Mouse (Mus musculus) ovary, postnatal 36 days (tissue): Measurements from ENCODE around the gene Gdf1.

Experiments used
- DNase-seq: peaks from one replicate; pipeline ENCODE4 v3.0.0; 2022; ENCODE audit warnings: low spot score, mixed read lengths

Gdf1 gene

DNA sequence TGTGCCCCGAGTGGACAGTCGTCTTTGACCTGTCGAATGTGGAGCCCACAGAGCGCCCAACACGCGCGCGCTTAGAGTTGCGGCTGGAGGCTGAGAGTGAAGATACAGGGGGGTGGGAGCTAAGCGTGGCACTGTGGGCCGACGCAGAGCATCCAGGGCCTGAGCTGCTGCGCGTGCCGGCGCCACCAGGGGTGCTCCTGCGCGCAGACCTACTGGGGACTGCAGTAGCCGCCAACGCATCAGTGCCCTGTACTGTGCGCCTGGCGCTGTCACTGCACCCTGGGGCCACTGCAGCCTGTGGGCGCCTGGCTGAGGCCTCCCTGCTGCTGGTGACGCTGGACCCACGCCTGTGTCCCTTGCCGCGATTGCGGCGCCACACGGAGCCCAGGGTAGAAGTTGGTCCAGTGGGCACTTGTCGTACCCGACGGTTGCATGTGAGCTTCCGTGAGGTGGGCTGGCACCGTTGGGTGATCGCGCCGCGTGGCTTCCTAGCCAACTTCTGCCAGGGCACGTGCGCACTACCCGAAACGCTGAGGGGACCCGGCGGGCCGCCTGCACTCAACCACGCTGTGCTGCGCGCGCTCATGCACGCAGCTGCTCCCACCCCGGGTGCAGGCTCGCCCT lies 1.2 kb downstream of the Gdf1 start:
- DNase-seq = peak; percentile 42

DNA sequence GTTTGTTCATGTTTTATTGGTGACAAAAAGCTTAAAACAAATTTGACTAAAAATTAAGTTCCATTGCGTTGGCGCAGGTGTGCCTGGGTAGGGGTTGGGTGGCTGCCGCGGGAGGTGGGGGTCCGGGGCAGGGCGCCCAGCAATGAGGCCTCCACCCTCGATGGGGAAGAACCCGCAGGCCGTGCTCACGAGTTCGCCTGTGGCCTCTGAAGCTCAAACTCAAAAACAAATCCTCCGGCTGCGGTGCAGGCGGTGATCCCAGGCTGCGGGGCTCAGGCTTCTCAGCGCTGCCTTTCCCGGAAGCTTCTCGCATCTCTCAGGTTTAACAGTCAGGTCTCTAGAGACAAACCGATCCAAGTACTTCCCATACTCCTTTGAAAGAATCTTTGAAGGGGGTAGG lies 1.9 kb downstream of the Gdf1 start:
- DNase-seq = no peak

DNA sequence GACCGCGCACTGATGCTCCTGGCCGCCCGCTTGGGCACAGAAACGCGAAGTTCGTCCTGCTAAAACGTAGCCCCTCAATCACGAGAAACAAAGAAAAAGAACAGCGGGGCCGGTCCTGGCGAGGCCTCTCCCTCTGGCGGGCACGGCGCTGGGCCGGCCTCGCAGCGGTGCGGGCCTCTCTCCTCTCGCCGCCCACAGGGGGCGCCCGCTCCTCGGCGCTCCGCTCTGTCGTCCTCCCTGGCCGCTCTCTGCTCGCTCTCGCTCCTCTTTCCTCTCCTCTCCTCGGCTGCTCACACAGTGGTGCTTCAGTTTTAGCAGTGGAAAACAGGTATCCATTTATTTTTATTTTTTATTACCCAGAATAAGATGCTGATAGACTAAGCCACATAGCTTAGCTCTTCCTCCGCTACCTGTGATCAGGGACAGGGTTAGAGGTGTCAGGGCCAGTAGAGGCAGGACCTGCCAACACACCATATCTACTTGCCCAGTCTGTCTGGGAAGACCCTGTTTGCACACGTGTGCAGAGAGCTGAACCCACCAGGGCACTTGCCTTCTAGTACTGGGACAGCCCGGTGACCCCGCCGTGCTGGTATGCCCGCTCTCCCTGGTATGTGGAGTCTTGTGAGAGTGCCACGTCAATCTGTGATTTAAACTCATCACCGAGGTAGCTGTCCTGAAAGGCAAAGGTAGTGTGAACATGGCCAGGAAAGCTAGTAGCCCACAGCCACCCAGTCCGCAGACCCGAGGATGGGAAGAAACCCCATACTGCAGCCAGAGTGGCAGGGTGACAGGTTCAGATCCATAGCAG lies 2.7 kb downstream of the Gdf1 start:
- DNase-seq = peak; percentile 74

DNA sequence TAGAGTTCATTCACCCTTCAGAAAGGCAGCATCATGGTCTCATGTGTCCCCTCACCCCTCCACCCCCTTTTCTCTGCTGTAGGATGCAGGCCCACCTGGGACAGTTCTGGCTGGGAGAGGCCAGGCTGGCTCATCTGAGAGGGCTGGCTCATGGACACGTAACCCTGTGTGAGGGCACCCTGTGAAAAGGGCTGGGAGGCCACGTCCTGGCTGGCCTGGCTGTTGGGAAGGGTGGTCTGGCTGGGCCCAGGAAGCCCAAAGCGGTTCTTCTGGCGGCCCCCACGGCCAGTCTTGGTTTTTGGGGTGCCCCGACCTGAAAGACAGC lies 3.2 kb downstream of the Gdf1 start:
- no peak for DNase-seq

DNA sequence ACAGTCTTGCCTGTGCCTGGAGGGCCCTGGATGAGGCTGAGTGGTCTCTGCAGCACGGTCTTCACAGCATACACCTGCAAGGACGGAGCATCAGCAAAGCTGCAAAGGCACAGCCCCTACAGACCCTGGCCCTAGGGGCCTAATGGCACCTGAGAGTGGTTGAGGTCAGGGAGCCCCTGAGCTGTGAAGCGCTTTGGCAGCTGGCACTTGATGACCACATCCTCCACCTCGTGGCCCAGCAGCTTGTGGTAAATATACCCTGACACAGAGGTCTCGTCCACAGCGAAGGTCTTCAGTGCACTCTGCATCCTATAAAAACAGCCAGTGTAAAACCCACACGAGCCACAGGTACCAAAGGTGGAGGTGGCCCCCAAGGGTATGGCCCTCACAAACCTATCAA lies 9.3 kb downstream of the Gdf1 start:
- no peak for DNase-seq

DNA sequence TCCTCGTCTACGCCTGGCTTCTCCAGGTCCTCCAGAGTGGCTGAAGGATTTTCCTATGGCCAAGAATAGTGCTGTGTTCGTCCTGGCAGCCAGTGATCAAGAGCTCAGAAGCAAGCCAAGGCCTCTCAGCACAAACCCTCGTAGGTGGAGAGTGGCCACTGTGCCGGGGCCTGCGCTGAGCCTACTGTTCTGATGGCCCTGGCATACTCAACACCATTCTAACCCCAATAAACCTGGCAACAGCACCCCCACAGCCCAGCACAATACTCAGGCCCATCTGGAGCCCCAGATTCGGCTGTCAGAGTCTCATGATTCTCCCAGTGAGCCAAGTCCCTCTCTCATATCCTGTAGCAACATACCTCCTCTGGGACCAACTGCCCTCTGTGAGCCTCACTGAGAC lies 11.0 kb downstream of the Gdf1 start:
- DNase-seq = no peak

DNA sequence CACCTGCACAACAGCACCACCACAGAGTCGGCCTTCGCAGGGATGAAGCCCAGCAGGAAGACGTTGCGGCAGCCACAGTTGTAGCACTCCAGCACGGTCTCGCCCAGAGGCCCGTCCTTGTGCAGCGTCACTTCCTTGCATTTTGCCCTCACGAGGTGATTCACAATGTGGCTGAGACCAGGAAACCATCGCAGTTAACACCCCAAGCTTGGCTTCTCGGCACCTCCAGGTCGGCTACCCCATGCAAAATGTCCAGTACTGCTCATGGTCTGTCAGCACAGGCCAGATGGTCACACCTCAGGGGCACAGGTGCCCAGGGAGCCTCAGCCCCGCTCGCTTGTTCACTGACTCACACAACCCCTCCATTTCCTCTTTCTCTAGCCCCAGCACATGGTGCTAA lies 12.4 kb downstream of the Gdf1 start:
- no peak for DNase-seq

DNA sequence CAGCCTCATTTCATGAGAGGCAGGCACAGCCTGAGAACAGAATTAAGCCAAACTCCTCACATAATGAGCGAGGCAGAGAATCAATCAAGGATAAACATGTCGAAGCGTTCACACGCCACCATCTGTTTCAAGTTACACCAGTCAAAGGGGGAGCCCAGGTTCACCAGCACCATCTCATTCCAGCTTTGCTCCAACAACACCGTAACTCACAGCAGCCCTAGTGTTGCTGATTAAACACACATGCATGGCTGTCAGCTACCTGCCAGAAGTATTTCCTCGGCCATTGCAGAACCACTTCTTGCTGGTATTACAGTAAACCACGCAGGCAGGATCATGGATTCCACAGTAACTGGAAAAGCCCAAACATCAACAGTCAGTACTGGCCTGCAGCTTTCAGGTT lies 13.5 kb downstream of the Gdf1 start:
- no peak for DNase-seq

DNA sequence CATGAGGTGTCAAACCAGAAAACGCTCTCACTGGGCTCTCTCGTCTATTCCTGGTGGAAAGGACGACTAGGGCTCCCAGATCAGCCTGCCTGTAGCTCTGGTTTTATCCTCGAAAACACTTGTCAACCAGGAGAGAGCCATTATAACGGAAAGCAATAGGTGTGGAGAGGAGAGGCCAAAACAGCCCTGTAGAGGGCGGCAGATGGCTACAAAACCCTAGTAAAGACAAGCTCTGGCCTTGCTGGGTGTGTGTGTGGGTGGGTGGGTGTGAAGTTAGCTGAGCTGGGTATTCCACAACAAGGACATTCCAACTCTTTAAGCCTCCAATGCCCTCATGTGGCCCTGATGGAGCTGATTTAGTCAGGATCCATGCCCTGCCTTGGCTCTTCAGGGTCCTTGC lies 14.1 kb downstream of the Gdf1 start:
- DNase-seq = peak; percentile 45

DNA sequence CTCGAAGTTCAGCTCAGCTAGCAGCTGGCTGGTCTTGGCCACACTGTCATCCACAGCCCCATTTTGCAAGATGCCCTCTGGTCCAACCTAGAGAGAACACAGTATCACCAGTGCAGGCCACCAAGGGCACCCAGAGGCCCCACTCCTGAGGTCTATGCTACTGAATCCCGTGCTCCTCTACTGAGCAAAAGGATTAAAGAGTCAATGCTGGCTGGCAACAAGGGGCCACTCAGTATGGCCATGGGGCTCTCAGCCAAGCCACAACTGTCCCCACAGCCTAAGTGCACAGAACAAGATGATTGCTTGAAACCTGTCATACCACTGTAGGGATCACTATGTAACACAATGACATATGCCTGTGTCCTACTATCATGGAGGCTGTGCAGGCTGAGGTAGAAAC lies 14.7 kb downstream of the Gdf1 start:
- DNase-seq = no peak

DNA sequence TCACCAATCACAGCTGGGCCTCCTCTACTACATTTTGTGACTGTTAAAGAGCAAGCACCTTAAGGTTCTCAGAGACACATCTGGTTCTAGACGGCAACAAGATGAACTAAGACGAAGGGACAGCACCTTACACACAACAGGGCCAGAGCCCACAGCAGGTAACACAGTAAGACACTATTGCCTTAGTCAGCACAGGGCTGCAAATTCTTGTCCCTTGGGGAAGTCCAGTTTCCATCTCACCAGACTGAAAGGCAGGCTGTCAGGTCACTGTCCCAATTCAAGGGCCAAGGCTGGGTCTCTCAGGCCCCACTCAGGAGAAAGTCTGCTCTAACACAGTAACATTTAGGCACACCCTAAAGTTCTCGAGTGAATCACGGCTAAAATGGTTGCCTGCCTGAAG lies 17.8 kb downstream of the Gdf1 start:
- no peak for DNase-seq

DNA sequence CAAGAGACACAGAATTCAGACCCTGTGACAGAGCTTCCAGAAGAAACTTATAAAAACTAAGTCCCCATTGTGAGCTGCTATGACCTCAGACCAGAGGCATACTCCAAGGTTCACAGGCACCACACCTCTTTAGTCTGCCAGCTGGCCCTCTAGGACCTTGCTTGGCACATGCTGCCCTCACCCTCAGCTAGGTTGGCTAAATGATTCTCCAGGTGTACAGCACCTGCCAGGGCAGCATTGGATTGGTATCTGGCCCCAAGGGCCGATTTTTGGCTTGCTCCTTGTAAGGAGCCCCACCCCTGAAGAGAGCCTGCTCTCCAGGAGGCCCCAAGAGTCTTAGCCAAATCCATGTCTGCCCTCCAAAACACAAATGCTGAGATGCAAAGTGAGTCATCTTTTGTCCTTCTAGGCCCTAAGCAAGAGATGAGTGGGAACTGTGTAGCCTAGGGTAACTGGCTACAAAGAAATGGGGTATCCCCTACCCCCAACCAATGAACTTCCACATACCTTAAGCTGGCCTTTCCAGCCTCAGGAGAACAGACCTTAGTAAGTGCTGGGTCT lies 18.3 kb downstream of the Gdf1 start:
- no peak for DNase-seq

DNA sequence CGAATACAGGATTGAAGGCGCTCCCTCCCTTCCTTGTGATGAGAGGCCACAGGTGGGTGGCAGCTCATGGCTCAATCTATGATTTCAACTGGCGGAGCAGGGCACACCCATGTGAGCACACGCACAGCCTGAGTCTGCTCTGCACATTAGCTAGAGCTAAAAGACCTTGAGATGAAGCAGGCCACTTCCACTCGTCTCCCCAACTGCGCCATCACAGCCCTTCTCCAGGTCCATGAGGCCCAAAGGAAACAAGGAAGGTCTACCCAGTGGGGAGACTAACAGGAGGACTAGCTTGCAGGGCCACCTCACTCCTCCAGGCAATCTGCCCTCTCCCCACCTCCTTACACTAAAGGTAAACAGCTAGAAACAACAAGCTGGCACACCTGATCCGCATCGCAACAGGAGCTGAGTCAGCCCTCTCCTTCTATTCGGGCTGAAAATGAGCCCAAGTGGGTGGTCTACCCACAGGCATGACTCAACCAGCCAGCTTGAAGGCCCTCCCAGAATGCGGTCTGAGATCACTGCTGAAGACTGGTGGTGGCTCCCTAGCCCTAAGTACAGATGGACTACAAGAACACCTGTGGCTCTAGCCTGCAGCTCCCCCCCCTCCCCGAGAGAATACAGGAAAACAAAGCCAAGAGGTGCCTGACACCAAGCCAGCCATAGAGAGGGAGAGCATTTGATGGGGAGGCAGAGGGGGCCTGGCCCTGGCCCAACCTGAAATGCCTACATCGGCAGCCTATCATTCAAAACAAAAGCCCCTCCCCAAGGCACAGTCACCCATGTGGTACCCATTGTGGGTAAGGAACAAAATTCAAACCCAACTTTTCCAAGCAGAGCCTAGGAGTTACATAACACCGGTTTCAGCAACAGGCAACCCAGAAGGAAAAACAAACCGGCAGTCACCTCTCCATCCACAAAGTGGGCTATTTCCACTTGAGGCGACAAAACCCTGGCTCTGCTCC lies 21.7 kb downstream of the Gdf1 start:
- no peak for DNase-seq

DNA sequence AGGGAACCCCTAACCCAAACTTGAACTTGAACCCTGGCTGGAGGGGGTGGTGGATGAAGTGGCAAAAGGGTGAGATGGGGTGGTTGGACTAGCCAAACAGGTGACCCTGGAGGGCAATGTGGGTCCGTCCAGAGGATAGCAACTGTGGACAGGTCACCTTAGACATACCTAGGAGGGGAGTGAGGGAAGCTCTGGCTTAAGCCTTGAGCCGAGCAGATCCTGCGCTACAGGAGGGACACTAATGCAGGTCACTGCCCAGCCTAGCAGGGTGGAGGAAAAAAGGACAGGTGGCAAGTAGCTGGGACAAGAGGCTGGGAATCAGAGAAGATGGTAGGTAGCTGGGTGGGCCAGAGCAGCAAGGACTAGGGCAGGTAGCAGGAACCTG lies 22.4 kb downstream of the Gdf1 start:
- DNase-seq = no peak

DNA sequence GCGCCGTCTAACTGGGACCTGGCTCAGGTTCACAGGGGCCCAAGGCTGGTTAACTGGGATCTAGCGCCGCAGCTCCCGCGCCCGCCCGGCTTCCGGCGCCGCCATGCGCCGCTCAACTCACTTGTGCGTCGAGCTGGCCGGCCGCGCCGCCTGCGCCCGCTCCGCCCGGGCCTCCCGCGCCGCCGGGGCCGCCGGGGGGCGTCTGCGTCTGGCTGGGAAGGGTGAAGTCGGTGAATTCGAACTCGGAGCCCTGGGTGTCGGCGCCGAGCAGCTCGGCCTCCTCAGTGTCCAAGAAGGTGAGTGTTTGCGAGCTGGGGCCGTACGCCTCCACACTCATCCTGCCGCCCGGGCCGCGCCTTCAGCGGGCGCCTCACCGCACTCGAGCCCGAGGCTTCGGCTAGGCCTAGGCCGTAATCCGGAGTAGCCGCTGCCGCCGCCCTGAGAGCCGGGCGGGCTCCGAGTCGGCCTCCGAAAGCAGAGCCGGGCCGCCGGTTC lies 23.1 kb downstream of the Gdf1 start:
- no peak for DNase-seq

DNA sequence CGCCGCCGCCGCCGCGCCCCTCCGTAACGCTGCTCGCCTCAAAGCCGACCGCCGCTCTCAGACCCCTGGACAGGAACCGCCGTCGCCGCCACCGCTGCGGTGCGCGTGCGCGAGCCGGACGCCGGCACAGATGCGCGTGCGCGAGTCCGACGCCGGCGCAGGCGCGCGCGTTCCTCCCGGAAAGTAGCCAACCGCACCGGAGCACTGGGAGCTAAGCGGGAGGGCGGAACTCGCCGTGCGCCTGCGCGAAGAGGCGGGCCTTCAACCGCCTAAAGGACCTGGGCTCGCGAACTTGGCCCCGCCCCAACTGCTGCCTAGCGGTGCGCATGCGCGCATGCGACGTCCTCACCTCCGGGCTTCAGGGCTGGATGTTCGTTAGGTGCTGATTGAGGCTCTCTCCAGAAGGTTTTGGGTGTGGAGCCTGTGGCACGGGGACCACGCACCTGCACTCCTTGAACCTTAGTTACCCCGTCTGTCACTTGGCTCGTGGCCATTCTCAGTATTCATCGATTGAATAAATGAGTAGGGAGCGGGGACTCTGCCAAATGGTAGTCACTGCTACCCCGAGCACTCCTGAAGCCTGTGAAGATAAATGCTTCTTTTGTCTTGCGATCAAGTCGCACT lies 23.7 kb downstream of the Gdf1 start, which contains the start of gene Upf1:
Upf1 (minus strand) TSS at position 85 of the 624 bp plus-strand sequence.
- peak; percentile 100 for DNase-seq

DNA sequence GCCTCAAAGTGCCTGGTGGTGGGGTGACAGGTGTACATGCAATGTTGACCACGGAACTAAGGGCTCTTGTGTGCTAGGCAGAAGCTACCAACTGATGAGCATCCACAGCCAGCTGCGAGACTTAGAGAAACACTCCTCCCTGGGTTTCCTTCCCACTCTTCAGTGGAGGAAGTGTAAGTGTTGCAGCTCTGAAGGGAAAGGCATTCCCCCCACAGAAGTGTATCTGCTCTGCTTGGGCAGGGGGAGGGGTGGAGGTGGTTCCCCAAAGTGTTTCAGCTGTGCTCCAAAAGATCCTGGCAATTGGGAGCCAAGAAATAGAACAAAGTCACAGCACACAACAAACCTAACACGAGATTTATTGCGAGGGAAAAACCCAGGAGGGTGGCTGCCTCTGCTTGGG lies 24.4 kb downstream of the Gdf1 start:
- DNase-seq = no peak

DNA sequence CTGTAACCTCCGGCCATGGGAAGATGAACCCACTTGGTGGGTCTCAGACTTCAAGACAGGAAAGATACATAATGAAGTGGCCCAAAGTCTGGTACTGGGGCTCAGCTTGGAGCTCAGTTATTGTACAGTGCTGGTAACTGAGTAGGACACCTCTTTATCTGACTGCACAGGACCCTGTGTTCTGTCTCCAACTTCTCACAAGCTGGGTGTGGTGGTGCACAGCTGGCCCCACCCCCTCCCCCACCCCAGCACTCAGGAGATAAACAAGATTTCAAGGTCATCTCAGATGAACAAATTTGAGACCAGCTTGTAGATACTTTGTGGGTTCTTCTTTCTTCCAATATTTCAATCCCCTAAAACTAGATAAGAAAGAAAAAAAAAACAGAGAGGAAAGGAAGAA lies 26.5 kb downstream of the Gdf1 start:
- no peak for DNase-seq

DNA sequence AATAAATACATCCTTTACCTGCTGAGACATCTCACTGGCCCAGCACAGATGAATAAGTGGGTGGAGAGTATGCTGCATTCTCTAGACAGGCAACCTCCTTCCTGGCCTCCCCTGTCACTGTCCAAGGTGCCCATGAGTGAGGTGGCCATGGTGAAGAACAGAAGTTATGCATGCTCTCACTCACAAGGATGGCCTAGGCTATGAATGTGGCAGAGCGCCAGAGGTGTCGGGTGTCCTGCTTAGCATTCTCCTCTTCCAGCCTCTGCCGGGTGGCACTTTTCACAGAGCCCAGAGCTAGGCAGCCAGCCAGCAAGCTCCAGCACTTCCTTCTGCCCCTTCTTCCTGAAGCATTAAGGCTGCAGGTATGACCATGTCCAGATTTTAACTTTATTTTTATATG lies 29.8 kb downstream of the Gdf1 start:
- no peak for DNase-seq

DNA sequence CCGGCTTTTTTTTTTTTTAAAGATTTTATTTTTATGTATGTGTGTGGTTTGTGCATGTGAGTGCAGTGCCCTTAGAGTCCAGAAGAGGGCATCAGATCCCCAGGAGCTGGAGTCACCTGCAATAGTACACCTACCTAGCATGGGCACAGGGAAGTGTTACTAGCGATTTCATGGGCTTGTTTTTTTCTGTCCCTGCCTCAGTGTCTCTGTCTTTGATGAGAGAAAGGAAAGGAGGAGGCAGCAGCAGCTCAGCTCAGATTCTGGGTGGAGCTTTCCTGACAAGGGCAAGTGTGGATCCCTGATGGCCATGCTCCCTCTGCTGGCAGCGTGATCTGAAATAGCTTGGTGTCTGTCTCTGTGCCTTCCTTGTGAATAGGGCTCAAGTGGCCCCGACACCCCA lies 31.2 kb downstream of the Gdf1 start:
- no peak for DNase-seq

DNA sequence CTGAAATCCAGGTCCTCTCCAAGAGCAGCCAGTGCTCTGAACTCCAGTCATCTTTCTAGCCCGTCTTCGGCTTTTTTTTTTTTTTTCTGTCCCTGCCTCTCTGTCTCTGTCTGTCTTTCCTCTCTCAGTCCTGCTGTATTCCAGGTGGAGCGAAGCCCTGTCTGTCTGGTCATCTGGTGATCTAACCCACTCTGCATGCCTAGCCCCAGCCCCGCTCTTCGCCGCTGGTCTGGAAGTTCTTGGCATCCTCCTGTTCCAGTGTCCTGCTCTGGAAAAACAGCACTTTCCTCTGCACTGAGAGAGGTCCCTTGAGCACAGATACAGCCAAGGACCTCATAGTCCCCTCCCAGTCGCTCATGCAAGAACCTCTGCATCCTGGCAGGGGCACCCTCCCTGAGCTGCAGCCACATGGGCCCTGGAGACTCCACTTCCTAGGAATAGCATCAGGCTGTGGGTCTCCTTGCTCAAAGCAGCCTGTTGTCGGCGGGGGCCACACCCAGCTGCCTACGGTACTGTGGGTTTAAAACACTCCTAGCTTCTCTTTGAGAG lies 31.9 kb downstream of the Gdf1 start:
- DNase-seq = no peak

DNA sequence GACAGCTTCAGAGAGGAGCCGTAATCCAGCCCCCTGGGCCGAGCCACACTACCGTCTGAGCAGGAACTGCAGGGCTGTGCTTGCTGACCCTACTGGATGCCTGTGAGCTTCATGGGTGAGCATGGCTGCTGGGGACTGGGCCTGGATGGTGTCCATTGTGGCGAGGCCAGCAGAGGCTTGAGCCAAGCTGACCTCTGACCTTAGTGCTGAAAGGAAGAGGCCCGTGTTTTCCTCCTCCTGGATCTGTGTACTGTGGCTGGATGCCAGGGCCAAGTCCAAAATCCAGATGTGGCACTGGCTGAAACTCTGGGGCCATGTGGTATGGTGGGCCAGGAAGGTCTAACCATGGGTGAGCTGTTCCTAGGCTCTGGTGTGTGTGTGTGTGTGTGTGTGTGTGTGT lies 34.4 kb downstream of the Gdf1 start:
- no peak for DNase-seq
